Mouse (Mus musculus): Measurements from ENCODE around the gene Pisd. TPM values are rescaled to one million over a fixed set of nuclear protein-coding genes. Genes with fewer than 3 reads are reported as not detected.
"Not testable (repeated sequence)": the region's sequence is repeated elsewhere in the genome, so short reads cannot be mapped to it uniquely, and the experiment has no call there.

Gene Pisd
- total RNA-seq, 1 experiment from 2014 or later, result 50.9 TPM

GRCm38 (mm10) chr5:32745705-32746655 lies 39.5 kb downstream of the Pisd start:
- DNase-seq, result peak; percentile 86

DNA sequence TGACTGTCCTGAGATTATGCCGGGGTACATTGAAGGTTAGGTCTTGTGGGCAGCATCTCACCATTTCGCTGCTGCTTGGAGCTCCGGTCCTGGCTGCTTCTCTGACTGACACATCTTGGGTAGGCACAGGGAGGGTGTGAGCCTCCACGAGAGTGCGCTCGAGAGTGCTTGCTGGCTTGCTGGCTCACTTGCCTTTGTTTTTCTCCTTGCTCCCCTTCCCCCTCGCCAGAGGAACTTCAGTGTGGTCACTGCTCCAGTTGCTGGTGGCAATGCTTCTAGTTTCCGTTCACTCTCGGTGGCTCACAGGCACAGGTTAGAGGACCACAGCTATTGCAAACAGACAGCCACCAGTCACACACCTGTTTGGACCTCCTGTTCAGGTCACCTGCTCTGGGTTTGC lies 43.3 kb downstream of the Pisd start:
- no peak for DNase-seq

DNA sequence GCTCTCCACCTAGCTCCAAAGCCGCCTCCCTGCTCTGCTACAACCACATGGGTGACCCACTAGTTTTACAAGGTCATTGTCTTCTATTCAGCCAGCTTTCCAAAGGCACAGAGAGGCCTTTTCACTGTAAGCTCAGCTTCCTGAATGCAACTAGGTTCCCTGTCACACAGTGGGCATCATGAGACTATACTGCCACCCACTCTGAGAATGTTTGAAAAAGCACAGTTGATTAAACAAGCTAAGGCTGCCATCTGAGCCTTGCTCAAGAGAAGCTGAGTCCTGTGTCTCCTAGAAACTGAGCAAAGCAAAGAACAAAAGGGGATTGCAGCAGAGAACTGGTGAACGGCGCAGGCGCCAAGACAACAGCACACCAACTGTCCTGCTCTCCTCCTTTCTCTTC lies 44.1 kb downstream of the Pisd start:
- DNase-seq, result not testable (repeated sequence)

DNA sequence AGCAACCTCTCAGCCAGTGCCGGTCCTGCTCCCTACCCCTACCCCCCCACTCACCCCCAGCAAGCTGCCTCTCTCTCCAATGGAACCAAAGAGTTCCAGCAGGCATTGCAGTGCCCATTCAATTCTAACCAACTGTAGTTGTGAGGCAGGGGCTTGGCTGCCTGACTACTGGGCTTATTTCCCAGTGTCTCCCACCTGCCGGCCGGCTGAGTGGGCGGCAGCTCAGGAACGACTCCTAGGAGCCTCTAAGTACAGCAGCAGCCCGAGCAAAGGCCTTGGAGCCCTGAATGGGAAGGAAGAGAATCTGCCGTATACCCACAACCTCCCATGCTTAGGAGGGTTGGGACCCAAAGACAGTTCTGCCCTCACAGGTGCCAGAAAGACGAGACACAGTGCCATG lies 44.6 kb downstream of the Pisd start:
- DNase-seq, result not testable (repeated sequence)

- no peak for DNase-seq
These were observed 45.3 kb downstream of the Pisd start for GRCm38 (mm10) chr5:32740138-32740537.

DNA sequence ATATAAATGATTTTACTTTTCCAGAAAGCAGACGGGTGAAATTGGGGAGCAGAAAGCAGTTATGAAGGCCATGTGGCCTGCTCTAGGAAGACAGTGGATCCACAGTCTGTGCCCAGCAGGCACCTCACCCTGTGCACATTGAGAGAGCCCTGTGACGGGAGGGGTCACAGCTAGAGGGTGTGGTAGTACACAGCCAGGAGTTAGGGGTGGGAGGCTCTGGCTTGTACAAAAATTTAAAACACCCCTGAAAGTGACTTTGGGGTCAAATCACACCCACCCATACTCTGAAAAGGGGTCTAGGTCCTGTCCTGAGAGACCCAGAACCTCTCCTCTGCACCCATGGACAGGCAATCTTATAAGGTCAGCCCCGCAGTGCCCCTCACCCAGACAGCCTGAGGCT lies 48.7 kb downstream of the Pisd start:
- DNase-seq, result not testable (repeated sequence)

GRCm38 (mm10) chr5:32735779-32736178 lies 49.7 kb downstream of the Pisd start:
- DNase-seq, result no peak

- DNase-seq, result not testable (repeated sequence)
These were observed 51.6 kb downstream of the Pisd start for GRCm38 (mm10) chr5:32733892-32734291.

GRCm38 (mm10) chr5:32728851-32729250 lies 56.6 kb downstream of the Pisd start:
- peak; percentile 2 for DNase-seq

GRCm38 (mm10) chr5:32728300-32728699 lies 57.1 kb downstream of the Pisd start:
- no peak for DNase-seq

DNA sequence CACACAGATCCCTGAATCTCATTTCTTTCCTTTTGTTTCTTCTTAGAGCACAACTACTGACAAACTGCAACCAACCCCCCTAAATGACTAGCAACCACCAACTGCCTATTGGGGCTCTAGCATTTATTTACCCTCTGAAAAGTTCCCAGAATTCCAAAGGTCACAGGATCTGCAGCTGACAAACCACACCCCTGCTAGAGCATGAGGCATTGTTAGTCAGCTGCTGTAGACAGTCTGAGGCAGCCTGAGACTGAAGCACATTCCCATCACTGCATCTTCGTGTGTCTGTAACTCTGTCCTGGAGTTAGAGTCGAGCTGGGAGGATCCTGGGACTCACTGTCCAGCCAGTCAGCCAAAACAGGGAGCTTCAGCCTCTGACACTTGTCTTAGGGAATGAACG lies 60.0 kb downstream of the Pisd start:
- DNase-seq, result peak; percentile 3

GRCm38 (mm10) chr5:32723981-32724380 lies 61.5 kb downstream of the Pisd start:
- DNase-seq, result no peak

GRCm38 (mm10) chr5:32722711-32723110 lies 62.7 kb downstream of the Pisd start:
- not testable (repeated sequence) for DNase-seq

DNA sequence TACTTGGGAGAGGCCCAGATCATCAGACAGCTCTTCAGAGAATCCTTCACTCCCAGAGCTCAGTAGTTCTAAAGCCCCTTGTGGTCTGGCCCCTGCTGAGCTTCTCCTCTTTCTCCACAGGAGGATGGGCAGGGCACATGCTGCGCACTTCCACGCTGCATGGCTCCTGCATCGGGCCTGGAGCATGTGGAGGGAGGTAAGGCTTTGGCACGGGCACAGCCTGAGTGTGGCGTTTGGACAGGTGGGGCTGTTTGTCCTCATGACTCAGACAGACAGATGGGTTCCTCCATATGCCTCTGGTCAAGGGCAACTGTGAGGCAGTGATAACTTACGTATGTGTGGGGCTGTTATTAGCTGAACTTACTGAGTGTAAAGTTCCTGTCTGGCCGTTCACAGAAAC lies 63.2 kb downstream of the Pisd start:
- DNase-seq, result no peak

DNA sequence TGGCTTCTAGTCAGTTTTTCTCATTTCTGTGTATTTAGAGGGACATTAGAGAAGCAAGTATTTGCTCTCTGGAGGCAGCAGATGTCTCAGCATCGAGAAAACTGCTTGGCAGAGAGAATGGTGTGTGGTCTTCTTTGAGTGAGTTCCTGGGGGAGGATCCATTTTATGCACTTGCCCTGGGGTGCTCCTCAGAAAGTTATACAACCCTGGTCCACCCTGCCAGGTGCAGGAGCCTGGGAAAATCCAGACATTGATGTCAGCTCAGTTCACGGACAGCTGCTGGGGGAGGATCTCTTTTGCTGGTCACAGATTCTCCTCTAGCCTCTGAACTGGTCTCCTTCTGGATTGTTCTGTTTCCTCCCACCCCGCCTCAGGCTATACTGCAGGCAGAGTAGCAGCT lies 64.1 kb downstream of the Pisd start:
- DNase-seq, result no peak

- peak; percentile 36 for DNase-seq
These were observed 65.0 kb downstream of the Pisd start for GRCm38 (mm10) chr5:32720416-32720815.

DNA sequence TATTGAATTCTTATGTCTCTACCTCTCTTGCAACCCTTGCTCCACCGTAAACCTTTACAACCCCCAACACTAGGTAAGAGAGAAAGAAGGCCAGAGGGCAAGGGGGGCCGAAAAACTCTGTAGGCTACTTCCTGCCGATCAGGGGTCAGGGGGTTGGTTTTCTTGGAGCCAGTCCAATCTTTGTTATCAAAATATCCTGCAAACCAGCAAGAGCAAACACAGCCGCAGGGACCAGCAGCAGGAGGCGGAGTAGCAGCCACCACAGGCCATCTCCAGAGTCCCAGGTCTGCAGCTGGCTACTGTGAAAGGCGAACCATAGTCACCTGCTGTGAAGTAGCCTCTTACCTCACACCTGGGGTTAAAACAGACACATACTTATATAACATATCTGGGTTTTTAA lies 66.5 kb downstream of the Pisd start:
- DNase-seq, result no peak

GRCm38 (mm10) chr5:32717726-32718125 lies 67.7 kb downstream of the Pisd start:
- DNase-seq, result no peak

GRCm38 (mm10) chr5:32713703-32714467 lies 71.6 kb downstream of the Pisd start:
- DNase-seq, result peak; percentile 90

GRCm38 (mm10) chr5:32713042-32713702 lies 72.3 kb downstream of the Pisd start:
- no peak for DNase-seq

- DNase-seq, result no peak
These were observed 73.0 kb downstream of the Pisd start for GRCm38 (mm10) chr5:32712221-32713041.

DNA sequence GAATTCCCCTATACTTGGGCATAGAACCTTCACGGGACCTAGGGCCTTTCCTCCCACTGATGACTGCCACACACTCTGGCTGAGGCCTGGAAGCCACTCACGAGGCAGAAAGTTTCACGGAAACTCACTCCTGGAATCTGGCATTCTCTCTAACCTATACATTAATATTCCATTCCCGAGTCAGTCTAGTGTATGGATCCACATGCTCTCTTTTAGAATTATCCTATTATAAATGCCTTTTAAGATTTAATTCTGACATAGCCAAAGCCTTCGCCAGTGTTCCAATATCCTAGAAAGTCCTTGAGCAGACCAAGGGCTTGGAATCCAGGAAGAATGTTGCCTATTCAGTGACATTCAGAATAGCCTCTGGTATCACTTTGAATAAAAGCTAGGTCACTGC lies 74.0 kb downstream of the Pisd start:
- DNase-seq, result no peak
